Mouse (Mus musculus): ENCODE results near the gene Gm43517. TPM values are rescaled to one million over a fixed set of nuclear protein-coding genes. Genes with fewer than 3 reads are reported as not detected.

Gm43517 gene
- total and polyA plus RNA-seq, 3 experiments, result not detected

- DNase-seq (ENCODE audit: extremely low read depth), result no peak
- no peak overlapping the region for H3K9ac ChIP-seq (ENCODE audit: insufficient read depth, low read depth)
- H3K4me2 ChIP-seq (ENCODE audit: insufficient read depth, low read depth, poor library complexity, severe bottlenecking), result no peak overlapping the region
- no peaks in the 10 kb centered on the region for H3K4me1 ChIP-seq (ENCODE audit: control insufficient read depth in 1 of 2, insufficient read depth in 2 of 2)
- H3K9me3 ChIP-seq (replicated peaks; ENCODE audit: low read length), result peaks cover 41% of the 10 kb centered on the region
- no peaks in the 10 kb centered on the region for H3K79me2 ChIP-seq (replicated peaks; ENCODE audit: control insufficient read depth, extremely low read depth, insufficient read depth, poor library complexity, severe bottlenecking)
- in situ Hi-C loops (cut with MboI; ENCODE audit: low pct_ligation_motif_present, low pct_unique_long_range_greater_than_20kb, low sequenced_read_pairs) (no loop called here), dilution Hi-C loops (cut with MboI; ENCODE audit: extremely low pct_ligation_motif_present, extremely low pct_unique_long_range_greater_than_20kb, low sequenced_read_pairs) (no loop called here)
- no peak overlapping the region for H3K4me3 ChIP-seq (replicated peaks in 1 of 3; ENCODE audit: low read depth in 2 of 3, low read length in 2 of 3, poor library complexity in 1 of 3)
- H3K27me3 ChIP-seq (replicated peaks), result no peaks in the 10 kb centered on the region
- no peak overlapping the region for H3K27ac ChIP-seq (ENCODE audit: insufficient read depth, low read depth)
- TF ChIP-seq GABPA (IDR thresholded peaks at IDR 0.05; ENCODE audit: insufficient replicate concordance, low read depth, low read length), result no peak
- no peak for TF ChIP-seq IRF4 (IDR thresholded peaks at IDR 0.05; ENCODE audit: low read depth, low read length)
- TF ChIP-seq HCFC1 (IDR thresholded peaks at IDR 0.05; ENCODE audit: low read depth, low read length), result no peak
- TF ChIP-seq USF2 (conservative IDR thresholded peaks at IDR 0.05; ENCODE audit: low read depth, low read length), result no peak
- TF ChIP-seq MAX (IDR thresholded peaks at IDR 0.05; ENCODE audit: low read length), result no peak
- TF ChIP-seq JUND (conservative IDR thresholded peaks at IDR 0.05; ENCODE audit: low read depth, low read length), result no peak
- TF ChIP-seq RCOR1 (conservative IDR thresholded peaks at IDR 0.05; ENCODE audit: low read depth, low read length), result no peak
- TF ChIP-seq CHD1 (IDR thresholded peaks at IDR 0.05; ENCODE audit: low read depth, low read length), result no peak
- no peak for TF ChIP-seq ZC3H11A (IDR thresholded peaks at IDR 0.05; ENCODE audit: low read depth, low read length)
- TF ChIP-seq MEF2A (IDR thresholded peaks at IDR 0.05; ENCODE audit: borderline replicate concordance, low read depth, low read length), result no peak
- TF ChIP-seq TBP (conservative IDR thresholded peaks at IDR 0.05; ENCODE audit: low read depth, low read length), result no peak
- TF ChIP-seq EP300 (IDR thresholded peaks at IDR 0.05; ENCODE audit: low read length), result no peak
- H3K36me3 ChIP-seq (replicated peaks in 1 of 2; ENCODE audit: control insufficient read depth in 1 of 2, insufficient read depth in 1 of 2, low read length in 1 of 2), result no peaks in the 10 kb centered on the region
These were observed 8.7 kb downstream of the Gm43517 start for GRCm38 (mm10) chr12:49393639-49394038.

GRCm38 (mm10) chr12:49394181-49394580 lies 9.2 kb downstream of the Gm43517 start:
- peaks cover 41% of the 10 kb centered on the region for H3K9me3 ChIP-seq (replicated peaks; ENCODE audit: low read length)
- DNase-seq (ENCODE audit: extremely low read depth), result no peak
- no peaks in the 10 kb centered on the region for H3K27me3 ChIP-seq (replicated peaks)
- in situ Hi-C loops (cut with MboI; ENCODE audit: low pct_ligation_motif_present, low pct_unique_long_range_greater_than_20kb, low sequenced_read_pairs), result no loop called here
- no peak overlapping the region for H3K4me3 ChIP-seq (replicated peaks in 1 of 3; ENCODE audit: low read depth in 2 of 3, low read length in 2 of 3, poor library complexity in 1 of 3)
- H3K27ac ChIP-seq (ENCODE audit: insufficient read depth, low read depth), result no peak overlapping the region
- no peaks in the 10 kb centered on the region for H3K79me2 ChIP-seq (replicated peaks; ENCODE audit: control insufficient read depth, extremely low read depth, insufficient read depth, poor library complexity, severe bottlenecking)
- H3K4me2 ChIP-seq (ENCODE audit: insufficient read depth, low read depth, poor library complexity, severe bottlenecking), result no peak overlapping the region
- H3K9ac ChIP-seq (ENCODE audit: insufficient read depth, low read depth), result no peak overlapping the region
- dilution Hi-C loops (cut with MboI; ENCODE audit: extremely low pct_ligation_motif_present, extremely low pct_unique_long_range_greater_than_20kb, low sequenced_read_pairs), result no loop called here
- no peaks in the 10 kb centered on the region for H3K36me3 ChIP-seq (replicated peaks in 1 of 2; ENCODE audit: control insufficient read depth in 1 of 2, insufficient read depth in 1 of 2, low read length in 1 of 2)
- H3K4me1 ChIP-seq (ENCODE audit: control insufficient read depth in 1 of 2, insufficient read depth in 2 of 2), result no peaks in the 10 kb centered on the region
- TF ChIP-seq SMC3 (IDR thresholded peaks at IDR 0.05; ENCODE audit: low read depth, low read length), result no peak
- no peak for TF ChIP-seq CTCF (conservative IDR thresholded peaks at IDR 0.05 in 1 of 2, IDR thresholded peaks at IDR 0.05 in 1 of 2; ENCODE audit: low read depth in 2 of 2, low read length in 2 of 2)
- TF ChIP-seq ZKSCAN1 (IDR thresholded peaks at IDR 0.05; ENCODE audit: borderline replicate concordance, low read depth, low read length), result no peak
- no peak for TF ChIP-seq EP300 (IDR thresholded peaks at IDR 0.05; ENCODE audit: low read length)
- no peak for TF ChIP-seq ETS1 (conservative IDR thresholded peaks at IDR 0.05; ENCODE audit: low read depth, low read length)
- TF ChIP-seq KAT2A (IDR thresholded peaks at IDR 0.05; ENCODE audit: insufficient replicate concordance, low read length), result no peak
- TF ChIP-seq RAD21 (IDR thresholded peaks at IDR 0.05; ENCODE audit: low read depth, low read length), result no peak

All from CH12.LX (cell line).